Mouse (Mus musculus) R1 (cell line): ENCODE measurements at regions not wholly inside any gene's neighbourhood (a gene's known extent, or its start where the extent isn't known, plus 50 kb on each side); places are given as distances from the start of the nearest gene placed in this dataset.

Experiments
- DNase-seq: peaks from one replicate; pipeline ENCODE4 v3.0.0-alpha.2; 2018; ENCODE audit warnings: low read depth, low spot score

- DNase-seq: no peak
These were observed 160.6 kb upstream of the Sema3d start for GRCm38 (mm10) chr5:12222622-12223021.

- DNase-seq: no peak
These were observed 149.6 kb upstream of the Sema3d start for GRCm38 (mm10) chr5:12233377-12234096.

GRCm38 (mm10) chr5:12243179-12243805, 139.9 kb upstream of the Sema3d start:
- no peak for DNase-seq

GRCm38 (mm10) chr5:12293685-12294084, 89.5 kb upstream of the Sema3d start:
- no peak for DNase-seq

GRCm38 (mm10) chr5:12297331-12297730, 85.9 kb upstream of the Sema3d start:
- DNase-seq: no peak

GRCm38 (mm10) chr5:12301833-12302808, 81.1 kb upstream of the Sema3d start:
- no peak for DNase-seq

GRCm38 (mm10) chr5:12309408-12309807, 73.8 kb upstream of the Sema3d start:
- DNase-seq: no peak

GRCm38 (mm10) chr5:12332648-12333305, 50.4 kb upstream of the Sema3d start:
- no peak for DNase-seq
